Mouse (Mus musculus) CD8-positive naive resting alpha-beta T cell, adult 57 days (primary cell): ENCODE measurements around the gene Apobr. TPM values are rescaled to one million over a fixed set of nuclear protein-coding genes. Genes with fewer than 3 reads are reported as not detected.

ENCODE experiments used
- total RNA-seq: library from RNA; stranded (reverse); gene quantifications from one replicate; pipeline ENCODE4 v1.2.4, GENCODE M21; 2023

Gene Apobr
- total RNA-seq, result 3.3 TPM

DNA sequence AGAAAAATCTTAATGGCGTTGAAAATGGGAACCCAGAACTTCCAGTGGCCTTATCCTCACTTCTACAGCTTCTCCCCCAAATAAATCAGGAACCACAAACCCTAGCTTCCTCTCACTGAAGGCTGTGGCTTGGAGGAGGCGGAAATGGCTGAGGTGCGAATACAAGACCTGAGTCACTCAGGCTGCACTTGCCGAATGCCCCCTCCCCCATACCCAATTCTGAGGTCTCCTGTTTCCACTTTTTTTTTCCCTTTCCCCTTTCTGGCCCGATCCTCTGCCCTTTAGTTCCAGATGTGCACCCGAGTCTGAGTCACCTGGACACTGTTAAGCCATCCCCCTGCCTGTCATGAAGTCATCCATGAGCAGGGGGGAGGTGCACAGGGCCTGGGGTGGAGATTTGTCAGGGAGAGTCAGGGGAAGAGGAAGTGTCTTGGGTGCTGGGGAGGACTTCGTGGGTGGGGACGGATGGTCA lies at the start of gene Apobr:
Gene Apobr, plus strand, starts transcription at position 437 of the 472 bp plus-strand sequence.

DNA sequence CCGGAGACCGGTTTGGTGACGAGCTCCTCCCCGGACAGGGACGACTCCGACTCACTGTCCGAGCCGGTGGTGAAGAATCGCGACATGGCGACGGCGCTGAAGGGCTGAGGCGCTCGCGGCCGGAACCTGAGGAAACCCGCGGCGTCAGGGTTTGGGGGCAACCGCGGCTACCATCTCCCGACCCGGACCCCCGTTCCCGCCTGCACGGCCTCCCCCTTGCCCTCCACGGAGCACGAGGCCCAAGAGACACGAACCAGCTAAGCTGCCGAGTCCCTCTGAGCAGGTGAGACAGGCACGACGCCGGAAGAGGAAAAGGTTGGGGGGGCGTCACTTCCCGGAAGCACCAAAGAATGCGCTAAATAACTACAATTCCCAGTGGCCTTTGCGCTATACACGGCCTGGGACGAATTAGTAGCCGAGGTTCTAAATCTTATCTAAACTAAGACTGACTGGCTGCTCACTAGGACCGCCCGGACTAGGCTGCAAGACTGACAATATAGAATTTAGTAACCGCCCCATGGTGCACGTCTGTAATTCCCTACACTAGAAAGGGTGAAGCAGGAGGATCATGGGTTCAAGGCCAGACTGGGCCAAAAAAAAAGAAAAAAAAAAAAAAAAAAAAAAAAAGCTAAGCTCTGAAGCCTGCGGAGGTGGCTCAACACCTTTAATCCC lies 18.5 kb upstream of the Apobr start, which contains the start of gene Eif3c:
Gene Eif3c, minus strand, starts transcription at position 318 of the 672 bp plus-strand sequence.

DNA sequence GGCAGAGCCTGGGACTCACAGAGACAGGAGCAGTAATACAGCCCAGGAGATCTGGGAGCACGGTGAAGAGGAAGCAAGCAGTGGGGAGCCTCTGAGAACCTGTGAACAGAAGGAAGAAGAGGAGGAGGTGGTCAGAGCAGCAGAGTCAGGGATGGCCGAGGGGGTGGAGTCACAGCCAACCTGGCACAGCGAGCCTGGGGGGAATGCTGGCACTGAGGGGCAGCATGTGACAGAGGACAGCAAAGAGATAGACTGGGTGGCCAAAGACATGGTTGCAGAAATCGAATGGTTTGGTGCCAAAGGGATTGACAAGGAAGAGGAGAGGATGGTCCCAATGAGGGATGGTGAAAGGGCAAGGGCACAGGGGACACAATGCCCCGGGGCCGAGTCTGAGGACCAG lies 975 bp downstream of the Apobr start, which contains the start of gene Cln3:
Gene Cln3, minus strand, starts transcription at position 101 of the 400 bp plus-strand sequence.

DNA sequence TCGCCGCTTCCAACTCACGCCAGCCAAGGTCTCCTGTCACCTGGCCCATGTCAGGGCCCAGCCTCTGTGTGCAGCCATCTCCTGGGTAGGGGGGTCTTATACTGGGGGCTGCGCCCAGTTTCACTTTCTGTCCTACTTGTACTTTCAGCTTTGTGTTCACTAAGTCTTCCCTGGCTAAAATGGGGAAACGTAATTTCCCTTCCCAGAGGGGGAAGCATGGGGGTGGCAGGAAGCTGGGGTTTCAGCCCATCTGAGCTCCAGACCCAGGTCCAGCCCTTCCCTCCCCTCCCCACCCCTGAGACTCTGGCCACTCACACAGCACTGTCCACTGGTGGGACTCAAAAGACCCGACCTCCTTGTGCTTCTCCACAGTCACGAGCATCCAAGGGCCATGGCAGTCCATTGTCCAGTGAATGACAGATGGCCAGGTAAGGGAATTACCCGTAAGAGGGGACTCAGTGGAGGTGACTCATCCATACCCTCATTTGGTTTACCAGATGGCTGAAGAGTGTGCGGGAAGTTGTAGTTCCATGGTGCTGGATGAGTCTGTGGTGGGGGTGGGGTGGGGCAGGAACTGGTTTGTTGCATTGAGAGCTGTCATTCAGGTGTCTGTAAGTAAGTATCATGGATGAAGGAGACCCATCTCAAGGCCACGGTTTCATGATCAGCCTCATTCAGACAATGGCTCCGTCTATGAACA lies 10.3 kb downstream of the Apobr start, which contains the start of gene Il27:
Gene Il27, minus strand, starts transcription at position 80 of the 700 bp plus-strand sequence.

DNA sequence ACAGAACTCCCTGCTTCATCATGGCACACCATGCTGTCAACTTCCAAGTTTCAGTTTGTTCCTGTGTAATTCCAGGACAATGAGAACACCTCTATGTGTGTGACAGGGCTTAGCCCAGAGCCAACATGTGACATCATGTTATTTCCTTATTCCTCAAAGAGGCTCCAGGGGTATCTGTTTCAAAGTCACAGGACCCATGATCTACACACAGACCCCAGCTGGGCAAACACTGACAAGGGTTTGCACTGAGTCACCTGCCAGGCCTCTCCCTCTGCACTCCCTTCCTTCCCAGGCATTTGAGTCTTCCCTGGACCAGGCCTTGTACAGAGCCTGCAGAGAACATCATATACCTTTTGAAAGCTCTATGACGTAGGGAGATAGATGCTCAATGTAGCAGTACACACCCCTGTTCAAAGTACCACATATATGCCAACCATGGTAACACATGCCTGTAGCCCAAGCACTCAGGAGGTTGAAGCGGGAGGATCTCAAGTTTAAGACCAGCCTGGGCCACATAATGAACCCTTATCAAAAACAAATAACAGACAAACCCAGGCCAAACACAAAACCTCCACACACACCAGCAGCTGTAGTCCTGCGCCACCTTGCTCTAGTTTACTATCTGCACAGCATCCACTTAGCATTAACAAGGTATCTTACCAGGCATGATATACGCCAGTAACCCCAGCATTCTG lies 46.2 kb downstream of the Apobr start, which contains the start of gene Nupr1:
Gene Nupr1, minus strand, starts transcription at position 38 of the 695 bp plus-strand sequence.

Other genes with a start within 250 kb of the Apobr start
- 568 TPM for gene Lat, start 215.4 kb upstream of the Apobr start, total RNA-seq
- gene Spns1, start 207.5 kb upstream of the Apobr start, total RNA-seq, result 86.1 TPM
- gene Nfatc2ip, start 188.2 kb upstream of the Apobr start, total RNA-seq, result 22.8 TPM
- gene Cd19, start 170.1 kb upstream of the Apobr start, total RNA-seq, result 78.2 TPM
- 36.5 TPM for gene Rabep2, start 156.2 kb upstream of the Apobr start, total RNA-seq
- gene Atp2a1, start 121.8 kb upstream of the Apobr start, total RNA-seq, result 1.3 TPM
- 93.6 TPM for gene Sh2b1, start 109.5 kb upstream of the Apobr start, total RNA-seq
- 43.1 TPM for gene Tufm, start 97.6 kb upstream of the Apobr start, total RNA-seq
- 201 TPM for gene Atxn2l, start 81.5 kb upstream of the Apobr start, total RNA-seq
- 132 TPM for gene Eif3c, start 18.5 kb upstream of the Apobr start, total RNA-seq
- gene Cln3, start 875 bp downstream of the Apobr start, total RNA-seq, result 99.4 TPM
- gene Il27, start 10.0 kb downstream of the Apobr start, total RNA-seq, result not detected
- gene Nupr1, start 45.9 kb downstream of the Apobr start, total RNA-seq, result not detected
- gene Sgf29, start 64.4 kb downstream of the Apobr start, total RNA-seq, result 56.0 TPM
- gene Sult1a1, start 91.5 kb downstream of the Apobr start, total RNA-seq, result not detected
- 174 TPM for gene Bola2, start 110.5 kb downstream of the Apobr start, total RNA-seq
- gene Slx1b, start 110.8 kb downstream of the Apobr start, total RNA-seq, result 7.5 TPM
- gene Coro1a, start 122.8 kb downstream of the Apobr start, total RNA-seq, result 1,247 TPM
- gene Mapk3, start 174.7 kb downstream of the Apobr start, total RNA-seq, result 42.7 TPM
- 4.1 TPM for gene Gdpd3, start 181.4 kb downstream of the Apobr start, total RNA-seq
- 232 TPM for gene Ypel3, start 192.0 kb downstream of the Apobr start, total RNA-seq
- gene Tbx6, start 196.5 kb downstream of the Apobr start, total RNA-seq, result 7.7 TPM
- 228 TPM for gene Ppp4c, start 207.6 kb downstream of the Apobr start, total RNA-seq
- not detected for gene Fam57b, start 212.7 kb downstream of the Apobr start, total RNA-seq
- not detected for gene 4930451I11Rik, start 246.7 kb downstream of the Apobr start, total RNA-seq